Mouse (Mus musculus) ES-E14 (cell line): ENCODE measurements around the gene Scin. TPM values are rescaled to one million over a fixed set of nuclear protein-coding genes. Genes with fewer than 3 reads are reported as not detected.

Experiments used
- DNase-seq: peaks from one replicate; pipeline ENCODE4 v3.0.0-alpha.2; 2013; ENCODE audit warnings: low read depth, low spot score
- H3K27ac ChIP-seq: 2 replicates; pipeline ENCODE4 v1.5.1; 2012; ENCODE audit warnings: low read depth, mild to moderate bottlenecking, low read length, moderate library complexity, mixed read lengths; ENCODE audit not compliant: poor library complexity, insufficient read depth, severe bottlenecking
- H3K36me3 ChIP-seq: 2 replicates; pipeline ENCODE4 v1.6.1; 2012; ENCODE audit warnings: mild to moderate bottlenecking, low read length, moderate library complexity, mixed read lengths; ENCODE audit not compliant: control insufficient read depth, poor library complexity, insufficient read depth, severe bottlenecking
- H3K4me1 ChIP-seq, 2 experiments: fragments of 150-350 bp in 1 of 2; sonication (generic) in 1 of 2; 2 replicates each; pipeline ENCODE4 v1.6.1; 2012; ENCODE audit warnings: low read length in 2 of 2, mild to moderate bottlenecking in 1 of 2, mixed read lengths in 1 of 2; ENCODE audit not compliant: control insufficient read depth in 2 of 2, insufficient read depth in 2 of 2, poor library complexity in 1 of 2
- H3K4me3 ChIP-seq, 2 experiments: fragments of 150-350 bp in 1 of 2; sonication (generic) in 1 of 2; 2 replicates each; pipeline ENCODE4 v1.5.1; 2012; ENCODE audit warnings: low read length in 2 of 2, low read depth in 1 of 2, mild to moderate bottlenecking in 1 of 2, mixed read lengths in 1 of 2; ENCODE audit not compliant: insufficient read depth in 1 of 2, poor library complexity in 1 of 2, severe bottlenecking in 1 of 2
- H3K9ac ChIP-seq: 2 replicates; pipeline ENCODE4 v1.6.1; 2012; ENCODE audit warnings: low read depth, mild to moderate bottlenecking, low read length, mixed read lengths; ENCODE audit not compliant: poor library complexity, insufficient read depth, severe bottlenecking
- H3K9me3 ChIP-seq: fragments of 150-350 bp; sonication (generic); 2 replicates; pipeline ENCODE4 v1.6.1; 2012; ENCODE audit warnings: low read depth, mild to moderate bottlenecking, low read length; ENCODE audit not compliant: control insufficient read depth, insufficient read depth
- CHD2 ChIP-seq: IDR thresholded peaks from 2 replicates; pipeline ENCODE4 v1.6.1; 2014; ENCODE audit warnings: mild to moderate bottlenecking, low read depth, low read length, inconsistent platforms
- HCFC1 ChIP-seq: IDR thresholded peaks from 2 replicates; pipeline ENCODE4 v1.6.1; 2012; ENCODE audit warnings: low read length, inconsistent platforms, borderline replicate concordance; ENCODE audit not compliant: insufficient read depth
- MAFK ChIP-seq: IDR thresholded peaks from 2 replicates; pipeline ENCODE4 v1.6.1; 2014; ENCODE audit warnings: mild to moderate bottlenecking, low read depth, low read length, inconsistent platforms; ENCODE audit not compliant: insufficient read depth
- ZC3H11A ChIP-seq: IDR thresholded peaks from 2 replicates; pipeline ENCODE4 v1.6.1; 2012; ENCODE audit warnings: low read depth, mild to moderate bottlenecking, inconsistent platforms, low read length, borderline replicate concordance
- ZNF384 ChIP-seq: IDR thresholded peaks from 2 replicates; pipeline ENCODE4 v1.6.1; 2012; ENCODE audit warnings: low read depth, low read length, inconsistent platforms
- in situ Hi-C, 2 experiments: fragments of 600-800 bp; cut with MboI; formaldehyde crosslinking; loops; one replicate each; pipeline ENCODE4 v1.15.1; 2025; ENCODE audit warnings: low sequenced_read_pairs in 2 of 2, inconsistent platforms in 1 of 2; ENCODE audit not compliant: unreplicated experiment in 2 of 2
- total RNA-seq: library from RNA; depleted of rRNA; stranded (reverse); fragments of 300-350 nt; gene quantifications from 2 replicates; pipeline ENCODE4 v1.2.3, GENCODE M21; 2012

Scin gene
- total RNA-seq, 1 experiment: 0.31 TPM

DNA sequence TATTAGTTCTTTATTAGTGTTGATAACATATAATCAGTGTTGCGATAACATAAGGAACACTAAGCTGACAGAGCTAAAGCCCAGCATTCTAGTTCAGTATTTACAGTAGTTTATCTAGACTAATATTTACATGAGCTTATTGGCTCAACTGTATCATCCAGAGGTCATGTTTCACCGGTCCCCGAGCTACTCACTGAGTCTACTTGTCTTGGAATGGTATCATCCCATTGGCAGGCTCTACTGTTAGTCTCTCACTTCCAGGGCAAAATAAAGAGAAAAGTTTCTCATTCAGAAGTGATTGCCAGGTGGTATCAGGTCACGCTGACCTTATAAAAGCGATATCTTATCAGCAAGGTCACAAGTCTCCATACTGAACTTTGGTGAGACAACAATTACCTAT, 37.0 kb downstream of the Scin start:
- H3K4me3 ChIP-seq: no peak overlapping the region
- DNase-seq: no peak
- H3K36me3 ChIP-seq: no peaks in the 10 kb centered on the region
- no peak overlapping the region for H3K27ac ChIP-seq
- in situ Hi-C loops: no loop called here
- no peak overlapping the region for H3K9ac ChIP-seq
- no peaks in the 10 kb centered on the region for H3K4me1 ChIP-seq
- TF ChIP-seq ZNF384: no peak
- TF ChIP-seq ZC3H11A: no peak
- TF ChIP-seq CHD2: no peak
- no peak for TF ChIP-seq HCFC1
- no peak for TF ChIP-seq MAFK
- H3K9me3 ChIP-seq: no peaks in the 10 kb centered on the region

DNA sequence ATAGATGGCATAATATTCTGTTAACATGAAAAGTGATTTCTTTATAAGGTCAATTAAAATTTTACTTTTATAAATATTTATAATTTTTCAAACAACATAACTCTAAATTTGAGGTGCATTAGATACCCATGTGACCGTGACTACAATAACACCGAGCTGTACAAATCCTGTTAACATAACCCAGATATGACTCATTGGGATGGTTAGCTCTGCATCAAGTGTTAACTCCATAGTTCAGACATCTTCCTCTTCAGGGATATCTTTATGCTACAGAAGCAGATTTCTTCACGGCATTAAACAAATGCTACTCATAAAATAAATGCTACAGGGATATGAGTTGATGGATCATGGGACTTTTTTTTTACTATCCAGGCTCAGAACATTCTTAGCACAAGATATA, 37.6 kb downstream of the Scin start:
- TF ChIP-seq ZNF384 (no peak), MAFK (no peak), CHD2 (no peak), ZC3H11A (no peak), HCFC1 (no peak)
- no peaks in the 10 kb centered on the region for H3K9me3 ChIP-seq
- H3K9ac ChIP-seq: no peak overlapping the region
- in situ Hi-C loops: no loop called here
- H3K4me3 ChIP-seq: no peak overlapping the region
- H3K27ac ChIP-seq: no peak overlapping the region
- H3K4me1 ChIP-seq: no peaks in the 10 kb centered on the region
- H3K36me3 ChIP-seq: no peaks in the 10 kb centered on the region
- DNase-seq: no peak

GRCm38 (mm10) chr12:40090017-40090416, 44.0 kb downstream of the Scin start:
- H3K36me3 ChIP-seq: no peaks in the 10 kb centered on the region
- H3K9ac ChIP-seq: no peak overlapping the region
- no peak overlapping the region for H3K27ac ChIP-seq
- TF ChIP-seq ZC3H11A: no peak
- H3K9me3 ChIP-seq: no peaks in the 10 kb centered on the region
- no peak overlapping the region for H3K4me3 ChIP-seq
- DNase-seq: no peak
- no peaks in the 10 kb centered on the region for H3K4me1 ChIP-seq
- in situ Hi-C loops: no loop called here

- Histone ChIP-seq H3K4me3 (no peak overlapping the region), H3K9me3 (no peaks in the 10 kb centered on the region), H3K36me3 (no peaks in the 10 kb centered on the region), H3K9ac (no peak overlapping the region), H3K4me1 (no peaks in the 10 kb centered on the region), H3K27ac (no peak overlapping the region)
- in situ Hi-C loops: no loop called here
- no peak for DNase-seq
- TF ChIP-seq ZC3H11A: no peak
- no peak for TF ChIP-seq CHD2
- no peak for TF ChIP-seq HCFC1
- TF ChIP-seq MAFK: no peak
- TF ChIP-seq ZNF384: no peak
Observed at GRCm38 (mm10) chr12:40085731-40086322, 48.2 kb downstream of the Scin start.
